Mouse (Mus musculus): ENCODE results near the gene Nkx1-2. TPM values are rescaled to one million over a fixed set of nuclear protein-coding genes. Genes with fewer than 3 reads are reported as not detected.

Nkx1-2 gene
- polyA plus RNA-seq, 1 experiment: not detected

GRCm38 (mm10) chr7:132556575-132556974 is 42.9 kb downstream of the Nkx1-2 start:
- H3K4me3 ChIP-seq: no peak overlapping the region
- H3K4me2 ChIP-seq (ENCODE audit: low read depth): no peak overlapping the region
- no peaks in the 10 kb centered on the region for H3K79me2 ChIP-seq (ENCODE audit: control insufficient read depth, insufficient read depth)
- H3K36me3 ChIP-seq (ENCODE audit: control insufficient read depth, insufficient read depth): peaks cover 26% of the 10 kb centered on the region
- no peak overlapping the region for H3ac ChIP-seq (ENCODE audit: control insufficient read depth, insufficient read length)
- TF ChIP-seq USF1 (IDR thresholded peaks at IDR 0.05; ENCODE audit: low read depth): no peak
- no peak for TF ChIP-seq MYOD1 (IDR thresholded peaks at IDR 0.05; ENCODE audit: control insufficient read depth in 1 of 3, insufficient read length in 2 of 3, low read depth in 2 of 3)
- TF ChIP-seq TCF3 (IDR thresholded peaks at IDR 0.05; ENCODE audit: insufficient read length, low read depth): no peak
- TF ChIP-seq REST (IDR thresholded peaks at IDR 0.05; ENCODE audit: insufficient read depth, insufficient read length): no peak
- no peak for TF ChIP-seq CEBPB (IDR thresholded peaks at IDR 0.05; ENCODE audit: insufficient read depth, poor library complexity, severe bottlenecking)
- no peak for TF ChIP-seq POLR2A (IDR thresholded peaks at IDR 0.05; ENCODE audit: insufficient read length, low read depth)
- H3K27me3 ChIP-seq (ENCODE audit: control insufficient read depth, insufficient read depth, insufficient read length): no peaks in the 10 kb centered on the region

GRCm38 (mm10) chr7:132555911-132556310 is 43.5 kb downstream of the Nkx1-2 start:
- Histone ChIP-seq H3ac (ENCODE audit: control insufficient read depth, insufficient read length) (no peak overlapping the region), H3K4me2 (ENCODE audit: low read depth) (no peak overlapping the region), H3K4me3 (no peak overlapping the region), H3K36me3 (ENCODE audit: control insufficient read depth, insufficient read depth) (peaks cover 20% of the 10 kb centered on the region), H3K27me3 (ENCODE audit: control insufficient read depth, insufficient read depth, insufficient read length) (no peaks in the 10 kb centered on the region), H3K79me2 (ENCODE audit: control insufficient read depth, insufficient read depth) (no peaks in the 10 kb centered on the region)
- TF ChIP-seq POLR2A (IDR thresholded peaks at IDR 0.05; ENCODE audit: insufficient read length, low read depth): no peak
- no peak for TF ChIP-seq POLR2AphosphoS2 (IDR thresholded peaks at IDR 0.05; ENCODE audit: insufficient read length, low read depth)

- Histone ChIP-seq H3K36me3 (ENCODE audit: control insufficient read depth, insufficient read depth) (peaks cover 2% of the 10 kb centered on the region), H3K79me2 (ENCODE audit: control insufficient read depth, insufficient read depth) (no peaks in the 10 kb centered on the region), H3ac (ENCODE audit: control insufficient read depth, insufficient read length) (no peak overlapping the region), H3K4me3 (no peak overlapping the region), H3K27me3 (ENCODE audit: control insufficient read depth, insufficient read depth, insufficient read length) (no peaks in the 10 kb centered on the region), H3K4me2 (ENCODE audit: low read depth) (no peak overlapping the region)
- no peak for TF ChIP-seq POLR2AphosphoS2 (IDR thresholded peaks at IDR 0.05; ENCODE audit: insufficient read length, low read depth)
Observed at GRCm38 (mm10) chr7:132554091-132554490, 45.3 kb downstream of the Nkx1-2 start.

- H3K27me3 ChIP-seq (ENCODE audit: control insufficient read depth, insufficient read depth, insufficient read length): peaks cover 14% of the 10 kb centered on the region
- no peak overlapping the region for H3ac ChIP-seq (ENCODE audit: control insufficient read depth, insufficient read length)
- TF ChIP-seq E2F4 (IDR thresholded peaks at IDR 0.05; ENCODE audit: insufficient read depth) (no peak), MYOG (IDR thresholded peaks at IDR 0.05; ENCODE audit: control insufficient read depth in 1 of 3, insufficient read depth in 1 of 3, insufficient read length in 2 of 3, low read depth in 2 of 3) (peak in 1 of 3 experiments; percentile 12), POLR2A (IDR thresholded peaks at IDR 0.05; ENCODE audit: insufficient read length, low read depth) (peak; percentile 19), MAX (IDR thresholded peaks at IDR 0.05; ENCODE audit: low read depth) (no peak)
- no peaks in the 10 kb centered on the region for H3K36me3 ChIP-seq (ENCODE audit: control insufficient read depth, insufficient read depth)
- H3K4me2 ChIP-seq (ENCODE audit: low read depth): peak overlapping the region; percentile 96
- peak overlapping the region; percentile 17 for H3K4me3 ChIP-seq
- no peaks in the 10 kb centered on the region for H3K79me2 ChIP-seq (ENCODE audit: control insufficient read depth, insufficient read depth)
Observed at GRCm38 (mm10) chr7:132551351-132552126, 47.9 kb downstream of the Nkx1-2 start.

GRCm38 (mm10) chr7:132547126-132547525 is 52.3 kb downstream of the Nkx1-2 start:
- no peaks in the 10 kb centered on the region for H3K36me3 ChIP-seq (ENCODE audit: control insufficient read depth, insufficient read depth)
- H3K79me2 ChIP-seq (ENCODE audit: control insufficient read depth, insufficient read depth): no peaks in the 10 kb centered on the region
- peaks cover 32% of the 10 kb centered on the region for H3K27me3 ChIP-seq (ENCODE audit: control insufficient read depth, insufficient read depth, insufficient read length)
- TF ChIP-seq TCF12 (IDR thresholded peaks at IDR 0.05; ENCODE audit: insufficient read depth, poor library complexity, severe bottlenecking): no peak
- no peak for TF ChIP-seq MAX (IDR thresholded peaks at IDR 0.05; ENCODE audit: low read depth)
- TF ChIP-seq SRF (IDR thresholded peaks at IDR 0.05; ENCODE audit: control insufficient read depth, insufficient read length, low read depth): no peak
- no peak for TF ChIP-seq MYOG (IDR thresholded peaks at IDR 0.05; ENCODE audit: control insufficient read depth in 1 of 3, insufficient read depth in 1 of 3, insufficient read length in 2 of 3, low read depth in 2 of 3)
- no peak for TF ChIP-seq USF1 (IDR thresholded peaks at IDR 0.05; ENCODE audit: low read depth)
- TF ChIP-seq CEBPB (IDR thresholded peaks at IDR 0.05; ENCODE audit: insufficient read depth, poor library complexity, severe bottlenecking): no peak
- no peak for TF ChIP-seq E2F4 (IDR thresholded peaks at IDR 0.05; ENCODE audit: insufficient read depth)
- no peak for TF ChIP-seq POLR2AphosphoS2 (IDR thresholded peaks at IDR 0.05; ENCODE audit: insufficient read length, low read depth)
- TF ChIP-seq MYOD1 (IDR thresholded peaks at IDR 0.05; ENCODE audit: control insufficient read depth in 1 of 3, insufficient read length in 2 of 3, low read depth in 2 of 3): no peak
- TF ChIP-seq TCF3 (IDR thresholded peaks at IDR 0.05; ENCODE audit: insufficient read length, low read depth): no peak
- no peak for TF ChIP-seq REST (IDR thresholded peaks at IDR 0.05; ENCODE audit: insufficient read depth, insufficient read length)
- TF ChIP-seq POLR2A (IDR thresholded peaks at IDR 0.05; ENCODE audit: insufficient read length, low read depth): no peak
- no peak overlapping the region for H3K4me2 ChIP-seq (ENCODE audit: low read depth)
- no peak overlapping the region for H3ac ChIP-seq (ENCODE audit: control insufficient read depth, insufficient read length)
- no peak overlapping the region for H3K4me3 ChIP-seq

Other genes starting within 250 kb of the Nkx1-2 start
- 49.5 TPM for gene Oat, start 23.2 kb downstream of the Nkx1-2 start, polyA plus RNA-seq (2012; fragmentation: generic; extraction: Trizol)
- gene Lhpp, start 11.0 kb upstream of the Nkx1-2 start, polyA plus RNA-seq (2012; fragmentation: generic; extraction: Trizol): 4.7 TPM
- gene Fam53b, start 214.2 kb upstream of the Nkx1-2 start, polyA plus RNA-seq (2012; fragmentation: generic; extraction: Trizol): 26.5 TPM